Mouse (Mus musculus): Measurements from ENCODE around the gene Tmem104.

The Tmem104 gene

DNA sequence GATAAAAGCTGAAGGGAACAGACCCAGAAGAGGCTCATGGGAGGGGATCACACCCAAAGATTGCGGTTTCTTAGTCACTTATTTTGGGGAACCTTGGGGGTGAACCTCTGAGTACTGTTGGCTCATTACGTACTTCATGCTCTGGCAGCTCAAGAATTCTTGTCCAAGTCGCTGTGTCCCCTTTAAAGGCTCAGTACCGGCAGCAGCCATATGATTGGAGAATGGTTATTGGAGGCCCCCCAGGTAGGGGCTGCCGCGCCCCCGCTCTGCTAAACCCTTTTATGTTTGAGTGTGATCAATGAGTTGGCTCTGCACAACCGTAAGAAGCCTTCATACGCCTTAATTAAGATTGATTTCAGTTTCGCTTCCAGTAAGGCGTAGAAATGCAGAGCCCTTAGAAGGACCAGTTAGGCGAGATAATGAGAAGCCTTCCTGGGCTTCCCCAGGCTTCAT lies 11.7 kb downstream of the Tmem104 start:
- DNase-seq (ENCODE audit: low read depth, low spot score): no peak

DNA sequence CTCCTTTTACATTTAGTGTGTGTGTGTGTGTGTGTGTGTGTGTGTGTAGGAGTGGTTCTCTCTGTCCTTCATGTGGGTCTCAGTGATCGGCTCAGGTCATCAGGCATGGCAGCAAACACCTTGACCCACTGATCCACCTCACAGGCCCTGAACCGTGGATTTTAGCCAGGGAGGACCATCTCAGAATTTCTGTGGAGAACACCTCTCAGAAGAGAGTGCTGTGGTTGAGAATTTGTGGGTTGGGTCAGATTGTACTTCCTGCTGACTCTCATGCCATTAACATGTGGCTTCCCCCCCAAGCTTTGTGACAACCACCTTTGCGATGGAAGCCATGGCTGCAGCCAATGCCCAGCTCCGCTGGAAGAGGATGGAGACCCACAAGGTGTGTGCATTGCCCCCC lies 13.2 kb downstream of the Tmem104 start:
- no peak for DNase-seq (ENCODE audit: low read depth, low spot score)

DNA sequence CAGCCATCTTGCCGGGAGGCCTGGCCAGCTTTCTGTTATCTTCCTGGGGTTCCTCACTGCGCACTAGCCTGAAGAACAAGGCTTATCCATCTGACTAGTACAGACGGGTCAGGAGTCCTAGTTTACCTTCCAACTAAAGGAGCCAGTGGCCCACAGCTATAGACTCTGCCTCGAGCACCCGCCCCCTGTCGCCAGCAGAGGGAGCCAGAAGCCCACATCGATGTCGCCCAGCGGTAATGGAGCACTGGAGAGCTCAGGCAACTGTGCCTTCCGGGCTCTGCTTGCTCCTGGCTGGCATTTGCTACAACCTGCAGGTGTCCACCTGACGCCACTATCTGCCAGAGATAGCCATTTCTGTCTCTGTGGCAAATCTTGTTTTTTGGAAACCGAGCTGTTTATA lies 15.0 kb downstream of the Tmem104 start:
- peak; percentile 71 for DNase-seq (ENCODE audit: low read depth, low spot score)

DNA sequence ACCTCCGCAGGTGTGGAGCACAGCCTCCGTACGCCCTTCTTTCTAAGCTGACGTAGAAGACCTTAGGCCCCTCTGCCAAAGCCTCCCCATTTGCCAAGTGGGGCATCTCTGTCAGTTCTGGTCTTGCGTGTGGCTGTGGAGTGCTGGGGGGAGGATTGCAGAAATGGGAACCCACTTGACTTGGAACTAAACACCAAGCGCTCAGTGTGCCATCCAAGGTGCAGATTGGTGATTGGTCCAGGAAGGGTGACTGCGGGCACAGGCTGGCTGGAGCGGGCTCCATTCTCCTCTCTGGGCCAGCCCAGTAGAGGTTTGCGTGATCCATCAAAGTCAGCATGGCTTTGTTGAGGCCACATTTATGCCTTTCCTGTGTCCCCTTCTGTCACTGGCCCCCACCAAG lies 15.5 kb downstream of the Tmem104 start:
- DNase-seq (ENCODE audit: low read depth, low spot score): no peak

DNA sequence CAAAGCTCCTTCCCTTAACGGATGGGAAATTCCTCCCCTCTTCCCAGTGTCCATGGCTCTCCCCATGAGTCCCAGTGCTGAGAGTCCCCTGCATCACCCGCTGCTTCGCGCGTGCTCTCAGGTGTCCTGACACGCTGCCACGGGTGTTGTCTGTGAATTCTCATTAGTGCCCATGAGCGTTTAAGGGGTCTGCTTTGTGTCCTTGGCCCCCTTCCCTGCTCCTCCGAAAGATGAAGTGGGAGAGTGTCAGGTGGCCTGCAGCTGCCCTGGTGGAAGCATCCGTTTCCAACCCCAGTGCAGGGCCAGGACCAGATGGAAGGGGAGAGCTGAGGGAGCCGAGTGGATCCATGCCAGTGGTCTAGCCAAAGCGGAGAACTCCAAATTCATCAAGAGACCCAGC lies 20.8 kb downstream of the Tmem104 start:
- DNase-seq (ENCODE audit: low read depth, low spot score): no peak

DNA sequence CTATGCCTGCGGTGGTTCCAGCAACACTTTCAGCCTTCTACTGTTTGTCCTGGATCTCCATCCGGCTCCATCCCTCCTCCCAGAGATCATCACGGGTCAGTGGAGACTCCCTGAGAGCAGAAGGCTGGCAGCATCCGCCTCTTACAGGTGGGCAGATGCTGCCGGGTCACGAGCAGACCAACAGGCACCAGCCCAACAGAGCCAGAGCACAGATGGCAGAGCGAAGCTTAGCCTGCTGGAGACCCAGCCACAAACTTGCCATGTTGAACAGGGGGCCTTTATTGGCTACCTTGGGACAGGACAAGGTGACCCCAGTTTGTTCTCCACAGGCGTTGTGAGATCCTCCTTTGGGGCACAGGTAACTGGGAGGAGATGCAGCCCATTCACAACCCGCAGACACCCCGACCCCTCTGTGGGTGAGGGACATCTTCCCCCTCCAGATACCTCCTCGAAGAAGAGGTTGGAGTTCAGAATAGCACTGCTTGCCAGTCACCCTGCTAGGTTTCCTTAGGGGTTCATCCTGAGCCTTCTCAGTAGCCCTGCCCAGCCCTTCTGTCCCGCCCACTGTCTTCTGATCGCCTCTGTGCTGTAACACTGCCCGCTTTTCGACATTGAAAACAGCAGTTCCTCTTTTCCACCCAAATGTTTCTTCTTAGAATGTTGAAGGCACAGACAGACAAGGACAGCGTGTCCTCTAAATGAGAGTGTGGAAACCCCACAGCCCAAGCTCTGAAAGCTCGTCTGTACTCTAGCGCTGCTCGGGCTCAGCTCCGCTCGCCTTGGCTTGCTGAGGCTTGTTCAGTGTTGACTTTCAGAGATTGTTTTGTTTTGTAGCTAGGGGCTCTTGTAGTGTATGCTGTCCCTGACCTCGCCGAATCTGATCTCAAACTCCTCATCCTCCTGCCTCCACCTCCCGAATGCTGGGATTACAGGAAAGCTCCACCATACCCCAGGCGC lies 21.8 kb downstream of the Tmem104 start:
- DNase-seq (ENCODE audit: low read depth, low spot score): no peak

DNA sequence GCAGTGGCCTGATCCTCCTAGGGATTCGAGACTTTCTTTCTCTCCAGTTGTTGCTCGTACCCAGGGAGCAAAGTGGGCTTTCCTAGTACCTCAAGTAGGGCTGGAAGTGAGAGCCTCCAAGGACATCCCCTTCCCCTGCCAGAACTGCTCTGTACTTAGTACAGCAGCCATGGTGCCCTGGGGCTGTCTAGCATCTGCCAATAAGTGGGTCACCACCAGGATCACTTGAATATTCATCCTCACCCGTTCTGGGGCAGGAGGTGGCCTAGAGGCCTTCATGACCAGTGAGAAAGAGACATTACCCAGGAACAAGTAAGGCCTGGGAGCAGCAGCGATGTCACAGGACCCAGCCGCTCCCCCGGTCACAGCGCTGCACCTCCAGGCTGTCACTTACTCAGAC lies 22.7 kb downstream of the Tmem104 start:
- no peak for DNase-seq (ENCODE audit: low read depth, low spot score)

DNA sequence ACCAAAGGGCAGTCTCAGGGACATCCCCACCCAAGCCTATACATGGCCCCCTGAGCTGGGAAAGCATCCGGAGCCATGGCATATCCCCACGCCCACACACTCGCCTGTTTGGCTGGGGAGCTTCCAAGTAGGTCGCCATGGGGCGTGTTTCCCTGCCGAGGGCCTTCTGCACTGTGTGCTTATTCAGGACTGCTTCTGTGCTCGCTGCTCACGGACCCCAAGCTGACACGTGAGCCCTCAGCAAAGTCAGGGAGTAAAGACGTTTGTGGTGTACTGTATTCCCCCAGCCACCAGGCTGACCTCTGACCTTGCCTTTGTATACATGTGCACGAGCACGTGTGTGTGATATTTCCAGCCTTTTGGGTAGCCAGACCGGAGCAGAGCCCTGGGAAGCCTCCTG lies 24.8 kb downstream of the Tmem104 start:
- peak; percentile 34 for DNase-seq (ENCODE audit: low read depth, low spot score)

DNA sequence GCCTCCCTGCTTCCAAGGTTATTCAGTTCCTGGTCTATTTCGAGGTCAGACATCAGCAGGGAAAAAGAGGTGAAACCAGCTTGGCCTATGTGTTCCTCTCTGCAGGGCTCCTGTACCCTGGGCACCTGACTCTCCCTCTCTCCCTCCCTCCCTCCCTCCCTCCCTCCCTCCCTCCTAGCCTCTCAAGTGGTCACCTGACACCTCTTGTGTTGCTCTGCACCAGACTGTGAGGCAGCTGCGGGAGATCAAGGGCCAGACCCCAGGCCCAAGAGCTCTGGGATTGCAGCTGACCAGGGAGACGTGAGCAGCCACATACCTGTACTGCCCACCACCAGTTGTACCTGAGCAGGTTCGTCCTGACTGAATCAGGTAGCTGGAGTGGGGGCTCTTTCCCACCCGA lies 27.8 kb downstream of the Tmem104 start:
- no peak for DNase-seq (ENCODE audit: low read depth, low spot score)

DNA sequence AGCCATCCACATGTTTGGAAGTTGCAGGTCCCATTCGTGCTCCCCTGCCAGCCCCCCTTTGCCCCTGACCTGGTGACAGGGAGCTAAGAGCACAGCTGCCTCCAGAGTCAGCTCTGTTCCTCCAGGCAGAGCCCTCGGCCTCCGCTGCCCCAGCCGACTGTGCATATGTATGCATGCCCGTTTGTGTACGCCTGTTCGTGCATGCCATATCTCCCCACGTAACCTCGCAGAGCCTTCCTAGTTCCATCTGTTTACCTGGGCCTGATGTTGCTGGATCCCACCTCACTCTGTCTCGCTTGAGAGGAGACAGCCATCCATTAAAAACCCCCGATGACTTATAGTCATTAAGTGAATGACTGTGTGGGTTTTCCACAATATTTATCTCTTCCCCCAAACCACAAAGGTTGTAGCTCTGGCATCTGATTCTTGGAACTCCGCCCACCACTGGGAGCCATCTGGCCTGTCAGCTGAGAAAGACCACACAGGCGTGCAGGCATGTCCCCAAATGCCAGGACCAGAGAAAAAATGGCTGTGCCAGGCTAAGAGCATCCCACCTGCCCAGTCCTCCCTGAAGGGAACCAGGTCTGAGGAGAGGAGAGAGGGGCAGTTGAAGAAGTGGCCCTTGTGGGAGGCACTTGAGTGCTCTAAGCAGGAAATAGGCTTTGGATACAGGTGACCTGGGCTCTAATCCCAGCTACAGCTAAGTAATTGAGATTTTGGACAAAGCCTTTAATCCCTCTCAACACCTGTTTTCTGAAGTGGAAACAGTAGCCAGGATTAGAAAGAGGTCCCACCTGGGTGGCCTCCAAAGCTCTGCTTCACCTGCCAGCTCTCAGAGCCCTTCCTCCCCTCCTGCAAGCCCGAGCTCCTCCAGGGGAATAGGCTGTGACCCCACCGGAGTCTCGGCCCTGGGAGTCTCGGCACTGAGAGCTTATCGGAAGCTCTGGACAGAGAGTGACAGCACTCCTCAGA lies 30.4 kb downstream of the Tmem104 start:
- no peak for DNase-seq (ENCODE audit: low read depth, low spot score)

DNA sequence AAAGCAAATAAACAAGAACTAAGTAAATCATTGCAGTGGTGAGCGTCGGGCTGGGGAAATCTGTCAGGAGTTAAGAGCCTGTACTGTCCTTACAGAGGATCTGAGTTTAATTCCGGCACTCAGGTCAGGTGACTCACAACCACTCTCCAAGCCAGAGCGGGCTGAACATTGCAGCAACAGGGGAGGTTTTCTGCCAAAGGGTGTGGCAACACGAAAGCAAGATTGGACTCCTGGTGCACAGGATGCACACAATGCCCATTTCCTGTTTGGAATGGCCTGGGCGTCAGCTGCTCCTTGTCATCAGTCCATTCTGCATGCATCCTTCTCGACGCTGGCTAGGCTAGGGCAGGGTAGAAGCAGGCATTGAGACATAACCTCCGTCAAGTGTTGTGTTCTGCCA lies 32.0 kb downstream of the Tmem104 start:
- peak; percentile 72 for DNase-seq (ENCODE audit: low read depth, low spot score)

DNA sequence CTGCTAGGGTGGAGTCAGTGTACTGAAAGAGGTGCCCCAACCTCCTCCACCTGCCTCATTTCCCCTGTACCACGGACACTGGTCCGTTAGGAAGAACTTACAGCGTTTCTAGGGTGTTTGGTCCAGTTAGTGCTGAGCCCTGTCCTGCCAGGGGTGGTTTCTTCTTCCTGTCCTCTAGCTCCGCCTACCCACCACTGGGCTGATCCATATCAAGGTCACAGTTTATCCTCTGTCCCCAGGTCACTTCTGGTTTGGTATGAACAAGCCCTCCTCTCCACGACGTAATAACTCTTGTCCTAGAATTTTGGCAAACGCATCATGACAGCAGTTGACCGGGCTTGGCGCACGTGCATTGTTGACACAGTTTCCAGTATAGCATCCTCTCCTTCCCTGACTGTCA lies 32.4 kb downstream of the Tmem104 start:
- no peak for DNase-seq (ENCODE audit: low read depth, low spot score)

DNA sequence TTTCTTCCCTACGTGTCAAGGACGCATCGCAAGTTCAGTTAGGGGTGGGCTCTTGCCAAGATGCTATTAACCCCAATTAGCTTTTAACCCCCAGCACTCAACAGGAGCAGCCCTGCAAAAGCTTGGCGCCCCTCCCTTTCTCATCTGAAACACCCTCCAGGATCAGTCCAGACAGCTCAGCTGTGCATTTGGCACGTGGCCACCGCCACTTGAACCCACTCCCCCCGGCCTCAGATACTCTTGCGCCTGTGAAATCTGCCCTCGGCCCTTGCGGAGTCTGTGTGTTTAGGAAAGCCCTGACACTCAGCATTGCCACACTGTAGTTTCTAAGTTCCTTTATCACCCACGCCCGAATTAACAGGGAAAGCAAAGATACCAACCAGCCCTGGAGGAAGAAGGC lies 34.8 kb downstream of the Tmem104 start:
- DNase-seq (ENCODE audit: low read depth, low spot score): no peak

DNA sequence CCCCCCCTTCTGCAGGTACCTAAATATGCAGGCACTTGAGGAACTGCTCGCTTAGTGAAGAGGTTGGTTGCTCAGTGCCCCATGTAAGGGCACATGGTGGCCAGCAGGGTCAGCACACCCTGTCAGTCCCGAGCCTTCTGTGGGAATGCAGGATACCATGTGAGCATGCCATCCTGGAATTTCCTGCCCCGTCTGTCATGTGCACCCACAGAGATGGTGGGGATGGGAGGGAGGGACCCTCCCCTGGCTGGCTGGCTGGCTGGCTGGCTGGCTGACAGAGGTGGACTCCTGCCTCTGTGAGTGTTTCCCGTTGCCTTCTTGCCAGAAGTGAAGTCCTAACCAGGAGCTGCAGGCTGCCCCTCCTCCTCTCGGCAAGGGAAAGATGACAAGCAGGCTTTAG lies 35.3 kb downstream of the Tmem104 start:
- DNase-seq (ENCODE audit: low read depth, low spot score): no peak

DNA sequence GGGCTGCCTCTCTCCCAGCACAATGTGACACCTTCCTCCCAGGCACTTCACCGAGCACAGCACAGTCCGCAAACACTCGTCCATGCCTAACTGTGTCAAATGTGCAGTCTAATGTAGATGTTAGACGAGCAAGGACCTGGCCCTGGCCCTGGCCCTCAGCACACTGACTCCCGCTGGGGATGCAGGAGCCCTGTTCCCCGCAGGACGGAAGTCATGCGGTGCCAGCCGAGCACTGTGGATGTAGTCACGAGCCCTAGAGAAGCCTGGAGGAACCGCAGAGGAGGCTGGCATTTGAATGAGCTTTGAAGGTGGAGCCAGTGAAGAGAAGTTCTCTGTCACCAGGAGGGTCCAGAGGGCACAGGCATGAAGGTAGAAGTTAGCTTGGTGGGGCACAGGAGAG lies 36.2 kb downstream of the Tmem104 start:
- no peak for DNase-seq (ENCODE audit: low read depth, low spot score)

DNA sequence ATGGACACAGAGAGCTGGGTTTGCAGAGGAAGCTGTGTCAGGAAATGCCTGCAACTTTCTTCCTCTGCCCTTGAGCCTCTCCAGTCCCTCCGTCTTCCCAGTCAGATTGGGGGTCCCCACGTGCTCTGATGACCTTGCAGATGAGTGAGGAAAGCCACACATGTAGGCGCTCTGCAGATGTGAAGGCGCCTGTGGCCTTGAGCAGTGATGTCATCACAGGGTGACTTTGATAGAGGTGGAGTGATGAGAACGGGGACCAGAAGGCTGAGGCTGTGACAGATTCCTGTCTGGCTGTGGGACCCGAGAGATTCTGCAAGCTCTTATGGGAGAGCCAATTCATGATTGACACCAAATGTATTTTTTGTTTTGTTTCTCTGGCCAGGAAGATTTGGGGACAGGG lies 36.6 kb downstream of the Tmem104 start:
- DNase-seq (ENCODE audit: low read depth, low spot score): no peak

DNA sequence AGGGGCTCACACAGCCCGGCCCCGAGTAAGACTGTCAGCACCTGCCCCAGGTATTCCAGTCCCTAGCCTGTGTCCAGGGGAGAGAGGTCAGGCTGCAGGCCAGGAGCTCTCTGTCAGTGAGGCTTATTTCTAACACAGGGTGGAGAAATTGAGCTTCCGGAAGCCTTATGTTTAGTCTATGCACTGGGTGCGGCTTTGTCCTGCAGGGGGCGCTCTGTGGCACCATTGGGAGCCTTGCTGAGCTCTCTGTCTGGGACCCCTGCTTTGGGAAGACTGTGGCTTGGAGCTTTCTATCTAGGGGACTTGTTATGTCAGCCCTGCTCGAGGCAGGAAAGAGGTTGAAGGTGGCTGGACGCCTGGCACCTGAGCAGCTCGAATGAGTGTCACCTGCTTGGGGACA lies 37.6 kb downstream of the Tmem104 start:
- peak; percentile 72 for DNase-seq (ENCODE audit: low read depth, low spot score)

DNA sequence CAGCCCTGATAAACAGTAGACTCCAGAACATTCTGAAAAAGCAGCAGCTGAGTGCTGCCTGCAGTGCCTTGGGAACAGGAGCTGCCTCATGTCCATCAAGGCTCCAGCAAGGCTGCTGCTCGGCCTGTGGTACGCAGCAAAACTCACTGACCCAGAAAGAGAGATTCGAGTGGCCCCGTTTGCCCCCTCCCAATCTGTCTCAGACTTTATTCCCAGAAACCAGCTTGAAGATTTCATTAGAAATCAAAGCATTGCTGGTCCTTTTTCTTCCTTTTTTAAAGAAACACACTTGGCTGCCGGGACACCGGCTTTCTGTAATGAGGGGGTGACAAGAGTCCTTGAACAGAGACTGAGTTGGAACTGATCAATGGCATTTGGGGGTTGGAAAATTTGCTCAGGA lies 38.0 kb downstream of the Tmem104 start:
- DNase-seq (ENCODE audit: low read depth, low spot score): no peak

DNA sequence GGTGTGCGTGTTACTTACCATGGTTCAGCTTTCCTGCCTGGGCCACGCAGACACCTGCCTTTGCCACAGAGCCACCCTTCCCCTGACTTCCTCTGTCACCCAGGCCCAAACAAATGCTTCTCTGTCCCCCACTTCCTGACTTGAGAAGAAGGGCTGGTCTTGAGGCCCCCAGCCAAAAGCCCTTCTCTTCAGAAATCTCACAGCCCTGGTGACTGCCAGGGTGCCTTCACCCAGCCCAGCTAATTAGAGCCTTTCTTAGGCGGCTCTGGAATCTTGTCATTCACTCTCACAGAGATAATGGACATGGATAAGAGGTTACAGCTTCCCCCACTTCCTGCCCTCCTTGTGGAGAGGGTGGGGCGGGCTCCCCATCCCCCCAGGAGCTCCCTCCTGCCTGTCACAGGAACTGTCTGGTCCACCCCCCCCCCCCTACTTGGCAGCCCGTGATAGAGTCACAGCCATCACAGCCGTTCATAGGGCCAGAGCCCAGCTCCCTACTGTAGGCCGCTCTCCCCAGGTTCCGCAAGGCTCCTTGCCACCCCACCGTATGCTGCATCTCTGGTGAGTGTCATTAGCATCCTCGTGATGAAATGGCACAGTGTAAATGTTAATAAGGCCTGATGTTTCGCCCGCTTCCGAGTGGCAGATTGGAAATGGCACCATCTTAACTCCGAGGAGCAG lies 39.7 kb downstream of the Tmem104 start:
- DNase-seq (ENCODE audit: low read depth, low spot score): peak; percentile 61

DNA sequence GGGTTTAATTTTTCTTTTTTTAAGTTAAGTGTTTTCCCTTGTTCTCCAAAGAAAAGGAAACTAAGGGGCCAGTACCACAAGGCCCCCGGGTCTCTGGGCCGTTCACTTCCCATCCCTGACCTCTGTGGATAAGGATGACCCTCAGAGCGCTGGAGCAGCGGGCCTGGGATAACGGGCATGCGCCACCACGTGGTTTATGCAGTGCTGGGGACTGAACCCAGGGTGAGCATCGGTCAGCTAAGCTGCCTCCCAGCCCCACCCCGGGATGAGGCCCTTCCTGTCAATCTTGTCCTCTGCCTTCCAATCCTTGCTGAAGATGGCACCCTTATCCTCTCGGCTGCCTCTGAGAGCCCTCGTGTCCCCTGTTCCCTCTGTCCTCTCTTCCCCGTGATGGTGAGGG lies 40.4 kb downstream of the Tmem104 start:
- no peak for DNase-seq (ENCODE audit: low read depth, low spot score)

DNA sequence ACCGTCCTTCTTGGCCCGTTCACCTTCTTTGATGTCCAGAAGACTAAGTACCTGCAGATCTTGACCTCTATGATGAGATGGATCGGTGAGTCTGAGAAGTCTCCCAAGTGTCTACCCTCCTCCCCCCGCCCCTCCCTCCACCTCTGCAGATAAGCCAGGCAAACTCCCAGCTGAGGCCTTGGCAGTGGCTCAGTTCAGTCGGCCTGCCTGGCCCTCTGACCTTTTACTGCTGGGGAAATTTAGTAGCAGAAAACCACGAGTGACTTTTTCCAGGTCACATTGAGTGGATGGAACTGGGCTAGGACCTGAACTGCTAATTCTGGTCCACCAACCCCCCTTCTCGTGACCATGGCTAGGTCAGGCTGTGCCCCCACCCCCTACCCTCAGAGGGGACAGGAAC lies 41.1 kb downstream of the Tmem104 start:
- no peak for DNase-seq (ENCODE audit: low read depth, low spot score)
